Mouse (Mus musculus): ENCODE measurements around the gene Elmo3.

Gene Elmo3

DNA sequence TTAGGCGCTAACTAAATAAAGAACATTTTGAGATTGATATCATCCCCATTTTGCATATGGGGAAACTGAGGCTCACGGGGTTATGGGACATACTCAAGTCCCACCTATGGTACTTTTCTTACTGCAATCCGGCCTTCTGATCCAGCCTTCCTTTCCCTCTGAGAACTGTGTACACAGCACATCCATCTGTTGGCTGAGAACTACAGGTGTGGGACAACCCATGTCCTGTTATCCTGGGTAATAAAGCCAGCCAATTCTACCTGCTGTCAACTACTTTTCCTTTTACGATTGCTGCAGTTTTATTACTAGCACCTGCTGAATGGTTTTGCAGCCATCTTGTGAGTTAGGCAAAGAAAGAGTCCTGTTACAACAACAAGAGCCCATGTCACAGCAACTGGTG, 49.1 kb downstream of the Elmo3 start:
- DNase-seq (ENCODE audit: low read depth, low spot score), result no peak

DNA sequence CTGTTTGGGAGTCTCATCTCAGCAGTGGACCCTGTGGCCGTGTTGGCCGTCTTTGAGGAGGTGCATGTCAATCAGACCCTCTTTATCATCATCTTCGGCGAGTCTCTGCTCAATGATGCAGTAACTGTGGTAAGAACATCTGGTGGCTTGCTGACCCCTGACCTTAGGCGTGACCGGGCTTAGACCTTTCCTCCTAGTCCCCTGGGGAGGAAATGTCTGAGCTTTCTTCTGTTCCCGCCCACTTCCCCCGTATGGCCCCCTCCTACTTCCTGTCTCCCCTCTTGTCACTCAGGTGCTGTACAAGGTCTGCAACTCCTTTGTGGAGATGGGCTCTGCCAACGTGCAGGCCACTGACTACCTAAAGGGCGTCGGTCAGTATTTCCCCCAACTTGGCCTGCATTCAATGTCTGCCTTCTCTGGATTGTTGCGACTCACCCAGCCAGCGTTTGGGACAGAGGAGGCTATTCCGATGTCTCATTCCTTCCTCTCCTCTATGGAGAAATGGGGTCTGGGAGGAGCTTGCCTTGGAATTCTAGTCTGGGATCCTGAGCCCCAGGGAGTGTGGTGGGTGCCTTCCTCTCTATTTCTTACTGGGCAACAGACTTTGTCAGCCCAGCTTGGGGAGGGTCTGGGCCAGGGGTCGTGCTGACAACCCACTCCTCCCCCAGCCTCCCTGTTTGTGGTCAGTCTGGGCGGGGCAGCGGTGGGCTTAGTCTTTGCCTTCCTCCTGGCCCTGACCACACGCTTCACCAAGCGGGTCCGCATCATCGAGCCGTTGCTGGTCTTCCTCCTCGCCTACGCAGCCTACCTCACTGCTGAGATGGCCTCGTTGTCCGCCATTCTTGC, 50.0 kb downstream of the Elmo3 start:
- DNase-seq (ENCODE audit: low read depth, low spot score), result peak; percentile 53

DNA sequence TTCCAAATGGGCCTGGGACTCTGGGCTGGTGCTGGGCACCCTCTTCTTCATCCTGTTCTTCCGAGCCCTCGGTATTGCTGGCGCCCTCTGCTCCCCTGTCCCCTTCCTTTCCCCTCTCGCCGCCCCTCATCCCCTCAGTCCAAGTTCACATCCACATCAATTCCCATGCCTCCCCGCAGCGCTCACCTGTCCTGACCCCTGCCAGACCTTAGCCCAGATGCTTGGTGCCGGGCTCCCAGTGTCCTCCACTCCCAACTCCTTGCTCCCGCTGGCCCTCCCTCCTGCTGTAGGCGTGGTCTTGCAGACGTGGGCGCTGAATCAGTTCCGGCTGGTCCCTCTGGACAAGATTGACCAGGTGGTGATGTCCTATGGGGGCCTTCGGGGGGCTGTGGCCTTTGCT, 51.3 kb downstream of the Elmo3 start:
- no peak for DNase-seq (ENCODE audit: low read depth, low spot score)

DNA sequence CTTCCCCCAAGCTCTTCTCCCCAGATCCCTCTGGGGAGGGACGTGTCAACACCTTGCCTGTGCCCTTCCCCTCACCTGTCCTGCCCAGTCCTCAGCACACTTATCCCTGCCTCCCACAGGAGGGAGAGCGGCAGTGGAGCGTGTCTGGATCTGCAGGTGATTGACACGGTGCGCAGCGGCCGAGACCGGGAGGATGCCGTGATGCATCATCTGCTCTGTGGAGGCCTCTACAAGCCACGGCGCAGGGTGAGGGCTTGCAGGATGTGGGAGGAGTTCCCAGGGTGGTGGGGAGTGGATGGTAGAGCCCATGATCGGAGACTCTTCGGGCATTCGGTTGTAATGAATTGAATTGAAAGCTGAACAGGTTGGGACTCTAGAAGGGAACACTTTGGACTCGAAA, 53.8 kb downstream of the Elmo3 start:
- no peak for DNase-seq (ENCODE audit: low read depth, low spot score)

DNA sequence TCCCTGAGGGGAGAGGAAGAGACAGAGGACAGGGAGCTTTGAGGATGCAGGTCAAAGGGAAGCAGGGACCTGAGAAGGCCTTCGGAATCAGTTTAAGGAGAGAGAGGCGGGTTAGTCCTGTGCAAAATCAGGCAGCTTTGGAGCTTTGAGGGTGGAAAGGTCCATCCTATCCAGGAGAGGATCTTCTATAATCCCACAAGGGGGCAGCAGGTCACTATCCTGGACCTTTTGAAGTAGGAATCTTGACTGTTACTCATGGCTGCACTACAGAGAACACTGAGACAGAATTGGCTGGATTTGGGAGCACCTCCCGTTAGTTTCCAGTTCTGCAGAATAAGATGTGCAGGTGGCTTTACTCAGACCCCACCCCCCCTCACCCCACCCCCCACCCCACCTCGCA, 54.2 kb downstream of the Elmo3 start:
- DNase-seq (ENCODE audit: low read depth, low spot score), result peak; percentile 55

All from ZHBTc4 (cell line).